Mouse (Mus musculus) adrenal gland, adult (tissue): ENCODE data around the gene Rbbp6.

Experiments
- DNase-seq, 2 experiments: peaks; one replicate each; pipeline ENCODE4 v3.0.0; 2022 to 2023; ENCODE audit warnings: low spot score in 1 of 2; ENCODE audit not compliant: inconsistent age in 2 of 2

Rbbp6 gene

DNA sequence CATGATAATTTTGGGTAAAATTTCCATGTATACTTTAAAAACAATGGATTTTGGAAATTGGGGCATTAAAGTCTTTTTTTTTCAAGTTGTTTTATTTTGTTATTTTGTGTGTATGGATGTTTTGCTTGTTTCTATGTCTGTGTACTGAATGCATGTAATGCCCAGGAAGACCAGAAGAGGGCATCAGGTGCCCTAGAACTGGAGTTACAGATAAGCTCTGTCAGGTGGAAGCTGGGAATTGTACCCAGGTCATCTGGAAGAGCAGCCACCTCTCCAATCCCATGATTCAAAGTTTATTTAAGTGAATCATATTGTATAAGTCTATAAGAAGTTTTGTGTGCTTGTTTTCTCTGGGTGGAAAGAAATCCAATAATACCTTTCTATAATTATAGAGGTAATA lies 73.8 kb downstream of the Rbbp6 start:
- peak in 1 of 2 experiments; percentile 50 for DNase-seq

DNA sequence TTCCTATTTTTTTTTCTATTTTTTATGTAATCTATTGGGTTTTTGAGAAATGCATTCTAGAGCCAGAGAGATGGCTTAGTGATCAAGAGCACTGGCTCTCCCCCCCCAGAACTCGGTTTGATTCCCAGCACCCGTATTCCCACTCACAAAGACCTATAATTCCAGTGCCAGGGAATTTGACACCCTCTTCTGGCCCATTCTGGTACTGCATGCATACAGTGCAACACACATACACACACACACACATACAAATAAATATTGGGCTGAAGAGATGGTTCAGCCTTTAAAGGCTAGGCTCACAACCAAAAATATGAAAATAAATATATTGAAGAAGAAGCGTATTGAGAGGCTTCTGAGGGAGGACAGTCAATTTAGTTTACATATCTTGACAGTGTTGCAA lies 79.7 kb downstream of the Rbbp6 start:
- no peak for DNase-seq

DNA sequence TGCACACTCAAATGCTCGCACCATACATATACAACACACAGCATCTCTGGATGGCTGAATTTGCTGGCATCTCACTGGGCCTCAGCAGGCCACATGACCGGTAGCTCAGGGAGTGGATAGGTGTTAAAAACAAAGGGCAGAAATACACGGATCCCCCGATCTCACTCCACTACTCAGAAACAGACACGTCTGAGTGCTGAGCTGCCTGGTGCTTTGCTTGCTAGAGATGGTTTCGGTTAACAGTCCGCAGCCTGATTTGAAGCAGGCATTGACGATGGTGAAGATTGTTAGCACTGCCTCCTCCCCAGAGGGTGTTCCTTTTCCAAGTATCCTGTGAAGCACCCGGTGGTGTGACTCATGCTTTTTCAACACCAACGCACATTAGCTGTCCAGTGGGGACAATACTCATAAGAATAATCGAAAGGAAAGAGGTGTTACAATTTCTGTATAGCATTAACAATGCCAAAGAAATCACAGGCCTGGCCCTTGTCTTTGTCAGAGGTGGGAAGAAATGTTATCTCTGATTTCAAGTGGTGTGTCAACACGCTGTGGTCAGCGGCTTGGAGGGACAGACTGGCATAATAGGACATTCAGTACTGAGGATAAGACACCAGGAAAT lies 81.1 kb downstream of the Rbbp6 start:
- DNase-seq = peak in 1 of 2 experiments; percentile 51
